Mouse (Mus musculus): ENCODE measurements around the gene Tmem222.

Gene Tmem222

DNA sequence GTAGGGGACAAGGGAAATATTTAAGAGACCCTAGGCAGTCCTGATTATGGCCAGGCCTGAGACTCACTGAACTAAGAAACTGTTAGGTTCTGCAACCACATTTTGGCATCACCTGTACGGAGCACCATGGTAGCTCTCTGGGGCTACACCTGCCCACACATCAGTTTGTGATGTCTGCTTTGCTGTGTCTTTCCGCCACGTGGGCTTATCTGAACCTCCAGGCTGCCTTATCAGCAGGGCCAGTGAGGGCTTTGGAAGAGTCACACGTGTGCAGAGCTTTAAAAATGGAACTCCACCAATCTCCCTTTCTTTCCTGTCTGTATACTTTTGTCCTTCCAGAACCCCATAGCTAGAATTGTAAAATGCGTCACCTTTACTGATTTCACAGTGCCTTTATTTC is 8.4 kb upstream of the Tmem222 start:
- in situ Hi-C loops (cut with MboI, MseI): no loop called here

DNA sequence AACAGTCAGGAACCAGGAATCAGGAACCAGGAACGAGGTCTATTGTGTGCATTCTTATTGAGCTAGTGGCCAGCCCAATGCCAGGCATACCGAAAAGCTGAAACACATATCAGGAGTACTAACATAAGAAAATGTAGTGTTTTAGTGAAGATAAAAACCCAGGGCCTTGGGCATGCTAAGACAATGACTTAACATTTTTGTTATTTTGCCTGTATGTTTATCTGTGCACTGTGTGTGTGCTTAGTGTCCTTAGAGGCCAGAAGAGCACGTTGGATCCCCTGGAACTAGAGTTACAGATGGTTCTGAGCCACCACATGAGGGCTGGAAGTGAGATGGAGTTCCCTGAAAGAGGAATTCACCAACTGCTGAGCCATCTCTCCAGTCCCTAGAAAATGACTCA is 7.7 kb upstream of the Tmem222 start:
- in situ Hi-C loops (cut with MboI, MseI): no loop called here

DNA sequence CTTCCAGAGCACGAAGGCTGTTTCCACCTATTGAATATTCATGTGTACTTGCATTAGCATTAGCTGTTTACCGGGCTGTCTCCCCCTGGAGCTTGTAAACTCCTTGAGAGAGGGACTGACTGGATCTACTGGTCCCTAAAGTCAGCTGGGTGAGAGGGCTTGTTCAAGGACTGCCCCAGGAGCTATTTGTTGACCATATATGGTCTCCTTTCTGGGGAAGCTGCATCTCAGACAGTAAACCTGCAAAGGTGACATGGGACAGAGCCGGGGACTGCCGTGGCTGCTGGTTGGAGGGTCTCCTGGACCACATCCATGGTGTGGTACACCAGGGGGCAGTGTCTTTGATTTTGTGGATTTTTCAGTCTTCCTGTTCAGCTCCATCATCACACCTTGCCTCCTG is 5.1 kb upstream of the Tmem222 start:
- in situ Hi-C loops (cut with MboI, MseI): no loop called here

DNA sequence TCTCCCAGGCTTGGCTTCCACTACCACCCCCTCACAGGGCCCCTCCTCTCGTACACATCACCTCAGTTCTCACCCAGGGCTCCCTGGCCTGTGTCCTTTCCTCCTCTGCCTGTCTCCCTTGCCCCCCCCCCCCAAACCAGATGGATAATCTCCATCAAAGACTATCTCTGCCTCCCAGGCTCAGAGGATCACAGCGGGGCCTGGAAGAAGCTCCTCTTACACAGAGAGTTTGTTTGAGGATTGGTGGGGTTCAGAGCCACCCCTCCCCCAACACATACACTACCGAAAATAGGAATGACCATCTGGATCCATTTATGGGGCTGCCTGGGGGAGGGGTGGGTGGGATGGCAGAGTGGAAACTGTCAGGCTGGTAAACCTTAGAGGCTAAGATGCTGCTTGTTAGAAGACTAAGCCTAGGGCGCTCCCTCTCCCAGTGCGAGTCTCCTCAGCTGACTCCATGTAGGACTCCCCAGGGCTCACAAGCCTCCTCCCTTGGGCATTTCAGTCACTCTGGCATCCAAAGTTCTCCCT is 4.4 kb upstream of the Tmem222 start:
- in situ Hi-C loops (cut with MboI, MseI): no loop called here

DNA sequence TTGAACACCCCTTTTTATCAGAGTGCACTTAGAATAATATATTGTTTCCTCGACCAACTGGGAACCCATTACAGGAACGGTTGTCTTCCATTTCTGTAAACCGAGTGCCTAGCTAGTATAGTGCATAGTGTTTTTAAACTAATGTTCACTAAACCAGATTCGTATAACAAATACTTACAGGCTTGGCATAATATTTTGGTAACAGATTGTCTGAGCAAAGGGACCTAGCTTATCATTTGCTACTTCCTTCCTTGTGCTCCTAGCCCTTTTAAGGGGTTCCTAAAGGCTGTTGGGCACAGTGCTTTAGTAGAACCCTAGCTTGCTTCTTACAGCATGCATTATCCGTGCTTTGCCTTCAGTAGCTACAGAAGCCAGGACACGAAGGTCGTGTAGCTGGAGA is 3.9 kb upstream of the Tmem222 start:
- in situ Hi-C loops (cut with MboI, MseI): no loop called here

DNA sequence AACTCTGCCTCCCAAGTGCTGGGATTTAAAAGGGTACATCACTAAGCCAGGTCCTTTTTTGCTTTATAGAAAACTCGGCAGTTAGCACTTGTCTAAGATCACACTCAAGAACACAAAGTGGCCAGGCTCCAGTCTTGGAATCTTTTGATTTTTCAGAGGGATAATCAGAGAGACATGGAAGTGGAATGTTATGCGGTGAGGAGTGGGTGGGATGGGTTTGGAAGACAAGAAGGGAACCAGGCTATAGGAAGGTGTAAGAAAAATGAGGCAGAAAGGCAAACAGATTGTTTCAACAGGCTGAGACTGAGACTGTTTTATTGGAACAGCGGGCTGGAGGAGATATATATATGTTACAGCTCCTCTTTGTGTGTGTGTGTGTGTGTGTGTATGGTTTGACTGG is 890 bp upstream of the Tmem222 start:
- in situ Hi-C loops (cut with MboI, MseI): no loop called here

DNA sequence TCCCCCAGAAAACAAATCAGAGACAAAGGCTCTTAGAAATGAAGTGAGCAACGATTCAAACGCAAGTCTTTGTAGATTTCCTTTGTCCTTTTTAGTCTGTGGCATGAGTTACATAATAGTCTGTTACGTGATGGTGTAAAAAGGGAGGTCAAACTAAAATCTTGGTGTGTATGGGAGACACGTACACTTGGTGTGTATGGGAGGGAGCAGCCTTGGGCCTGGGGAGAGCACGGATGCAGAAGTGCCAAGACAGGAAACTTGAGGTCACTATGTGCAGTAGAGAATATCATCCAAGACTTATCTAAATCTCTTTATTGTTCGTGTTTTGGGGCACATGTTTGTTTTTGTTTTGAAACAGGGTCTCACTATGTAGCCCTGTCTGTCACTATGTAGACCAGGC is 475 bp upstream of the Tmem222 start:
- in situ Hi-C loops (cut with MboI, MseI): no loop called here

DNA sequence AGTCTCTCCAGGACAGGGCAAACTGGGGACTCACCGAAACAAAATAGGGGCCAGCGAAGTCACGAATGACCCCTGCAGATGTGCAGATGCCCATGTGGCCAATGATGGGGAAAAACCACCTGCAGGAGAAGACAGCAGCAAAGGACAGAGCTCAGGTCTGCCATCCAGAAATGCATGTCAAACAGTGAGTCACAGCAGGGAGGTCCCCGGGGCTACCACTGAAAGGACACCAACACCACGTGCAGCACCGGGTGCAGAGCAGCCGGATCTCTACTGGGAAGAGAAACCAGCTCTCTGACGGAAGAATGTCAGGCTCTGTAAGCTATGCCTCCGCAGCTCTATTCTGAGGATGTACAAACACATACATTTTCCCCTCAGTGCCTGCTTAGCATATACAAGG is 6.7 kb downstream of the Tmem222 start:
- in situ Hi-C loops (cut with MboI, MseI): no loop called here

DNA sequence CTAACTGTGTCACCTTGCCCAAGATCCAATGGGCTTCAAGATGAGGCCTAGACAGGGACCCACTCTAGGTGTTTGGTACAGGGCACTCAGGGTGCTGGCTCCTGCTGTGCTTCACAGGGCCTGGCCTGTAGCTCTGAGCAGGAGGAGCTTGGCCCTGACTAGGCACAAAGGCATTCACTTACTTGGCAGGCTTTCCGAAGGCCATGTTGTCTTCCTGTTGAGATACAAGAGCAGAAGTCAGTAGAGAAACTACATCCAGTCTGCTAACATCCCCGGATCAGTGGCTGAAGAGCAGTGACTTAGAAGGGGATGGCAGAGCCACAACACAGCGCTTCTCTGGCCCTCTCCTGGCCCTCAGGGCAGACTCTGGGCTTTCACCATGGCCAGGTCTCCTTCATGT is 8.0 kb downstream of the Tmem222 start:
- in situ Hi-C loops (cut with MboI, MseI): no loop called here

DNA sequence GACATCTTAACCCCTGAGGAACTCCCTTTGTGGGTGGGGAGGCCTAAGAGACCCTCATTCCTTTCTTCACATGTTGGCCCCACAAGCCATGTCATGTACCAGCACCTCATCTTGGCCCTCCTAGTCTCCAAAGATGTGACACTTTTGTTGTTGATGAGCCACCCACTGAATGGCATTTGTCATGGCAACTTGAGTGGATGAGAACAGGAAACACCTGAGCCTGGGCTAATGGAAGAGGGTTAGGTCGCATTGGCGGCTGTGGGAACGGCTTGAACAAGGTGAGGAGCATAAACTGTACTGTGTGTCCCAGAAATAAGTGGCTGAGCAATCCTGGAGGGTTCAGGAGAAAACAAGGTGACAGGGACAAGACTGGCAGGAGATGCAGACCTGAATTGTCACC is 8.7 kb downstream of the Tmem222 start:
- in situ Hi-C loops (cut with MboI, MseI): no loop called here

DNA sequence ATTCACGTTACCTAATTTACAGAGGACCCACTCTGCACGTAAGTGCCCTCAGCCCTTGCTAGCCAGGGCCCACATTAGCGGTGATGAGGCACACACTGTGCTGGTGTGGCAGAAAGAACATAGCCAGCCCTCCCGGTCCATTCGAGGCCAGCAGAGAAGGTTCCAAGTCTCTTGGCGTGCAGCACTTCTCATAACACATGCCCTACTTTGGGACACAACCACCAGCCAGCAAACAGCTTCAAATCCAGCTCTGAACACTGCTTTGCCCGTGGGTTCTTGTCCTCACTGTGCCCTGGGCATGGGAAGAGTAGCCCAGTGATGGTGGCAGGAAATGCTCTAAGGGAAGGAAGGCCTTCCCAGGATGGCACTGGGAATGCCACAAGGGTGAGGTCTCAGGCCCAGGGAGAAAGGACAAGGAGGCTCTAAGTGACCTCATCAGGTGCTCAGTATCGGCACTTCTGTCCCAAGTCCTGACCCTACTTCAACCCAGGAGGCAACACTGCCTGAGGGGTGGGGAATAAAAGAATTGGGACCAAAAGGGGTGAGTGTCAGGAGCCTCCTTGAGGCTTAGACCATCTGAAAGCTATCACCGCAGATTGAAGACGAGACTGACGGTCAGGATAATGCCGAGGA is 11.2 kb downstream of the Tmem222 start:
- in situ Hi-C loops (cut with MboI, MseI): no loop called here

DNA sequence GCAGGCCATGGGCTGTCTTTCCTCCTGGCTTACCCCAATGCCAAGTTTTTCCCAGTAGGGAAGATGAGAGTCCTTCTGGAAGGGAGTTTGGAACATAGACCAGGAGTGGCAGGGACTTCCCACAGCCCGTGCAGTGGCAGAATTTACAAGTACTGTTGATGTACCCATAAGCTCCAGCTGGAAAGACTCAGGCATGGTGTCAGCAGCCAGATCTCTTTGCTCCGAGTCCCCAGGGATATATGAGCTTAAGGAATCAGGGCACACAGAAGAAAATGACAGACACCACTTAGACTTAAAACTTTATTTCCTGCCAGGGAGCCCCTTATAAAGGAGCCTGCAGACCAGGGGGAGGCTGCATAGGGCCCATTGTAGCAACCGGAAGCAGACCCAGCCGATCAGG is 11.8 kb downstream of the Tmem222 start:
- in situ Hi-C loops (cut with MboI, MseI): no loop called here

DNA sequence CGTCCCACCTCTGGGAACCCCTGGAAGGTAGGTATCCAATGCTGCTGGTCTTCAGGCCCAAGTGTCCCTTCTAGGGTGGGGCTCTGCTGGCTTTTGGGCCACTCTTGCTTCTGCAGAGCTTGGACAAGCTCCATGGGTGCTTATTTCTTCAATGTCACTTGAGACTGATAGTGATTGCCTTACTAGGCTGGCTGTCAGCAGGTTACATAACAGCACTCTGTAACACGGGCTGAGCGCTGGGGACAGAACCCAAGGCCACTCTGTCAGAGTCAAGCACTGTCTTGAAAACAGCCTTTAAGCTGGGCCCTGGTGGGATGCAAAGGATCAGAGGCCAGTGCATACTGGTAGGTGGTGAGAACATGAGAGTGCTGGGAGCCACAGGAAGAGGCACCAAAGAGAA is 12.3 kb downstream of the Tmem222 start:
- in situ Hi-C loops (cut with MboI, MseI): no loop called here

DNA sequence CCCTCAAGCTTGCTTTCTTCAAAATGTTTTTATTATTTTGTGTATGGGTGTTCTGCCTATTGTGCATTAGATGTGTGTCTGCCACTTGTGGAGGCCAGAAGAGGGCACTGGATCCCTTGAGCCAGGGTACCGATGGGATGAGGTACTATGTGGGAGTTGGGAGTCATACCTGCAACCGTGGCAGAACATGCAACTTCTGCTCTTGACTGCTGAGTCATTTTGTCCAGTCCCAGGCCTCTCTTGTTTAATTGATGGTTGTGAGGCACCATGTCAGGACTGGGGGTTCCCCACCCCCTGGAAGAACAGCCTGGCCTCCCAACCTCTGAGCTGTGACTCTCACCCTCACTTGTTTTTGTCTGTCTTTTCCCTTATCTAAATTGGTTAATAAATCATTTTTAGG is 13.0 kb downstream of the Tmem222 start:
- in situ Hi-C loops (cut with MboI, MseI): no loop called here

DNA sequence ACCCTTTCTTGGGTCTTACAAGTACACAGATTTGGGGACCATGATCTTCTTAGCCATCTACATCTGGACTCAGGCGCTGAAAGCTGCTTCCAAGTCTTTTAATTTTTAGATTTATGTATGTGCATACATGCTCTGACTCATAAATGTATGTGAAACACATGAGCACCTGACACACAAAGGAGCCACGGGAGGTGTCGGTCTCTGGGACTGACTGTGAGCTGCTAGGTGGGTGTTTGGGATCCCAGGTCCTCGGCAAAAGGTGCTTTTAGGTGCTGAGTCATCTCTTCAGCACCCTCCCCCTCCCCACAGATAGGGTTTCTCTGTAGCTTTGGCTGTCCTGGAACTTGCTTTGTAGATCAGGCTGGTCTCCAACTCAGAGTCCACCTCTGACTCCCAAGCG is 13.8 kb downstream of the Tmem222 start:
- in situ Hi-C loops (cut with MboI, MseI): no loop called here

DNA sequence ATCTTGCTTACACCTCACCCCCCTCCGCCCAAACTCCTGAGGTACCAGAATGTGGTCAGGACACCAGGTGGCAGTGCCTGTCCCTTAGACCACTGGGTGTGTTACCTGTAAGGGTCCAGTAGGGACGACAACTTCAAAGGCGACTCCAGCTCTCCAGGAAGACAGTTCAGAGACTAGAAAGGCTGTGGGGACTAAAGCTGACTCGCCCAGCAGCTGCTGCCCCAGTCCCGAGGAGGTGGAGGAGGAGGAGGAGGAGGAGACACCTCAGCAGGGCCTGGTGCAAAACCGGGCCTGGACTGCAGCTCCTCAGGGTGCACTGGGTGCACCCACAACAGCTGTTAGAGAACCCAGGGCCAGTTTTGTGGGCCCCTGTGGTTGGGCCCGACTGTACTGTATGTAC is 14.7 kb downstream of the Tmem222 start, which contains the start of gene Sytl1:
Sytl1 (minus strand) TSS at position 232 of the 400 bp plus-strand sequence.
- in situ Hi-C loops (cut with MboI, MseI): no loop called here

DNA sequence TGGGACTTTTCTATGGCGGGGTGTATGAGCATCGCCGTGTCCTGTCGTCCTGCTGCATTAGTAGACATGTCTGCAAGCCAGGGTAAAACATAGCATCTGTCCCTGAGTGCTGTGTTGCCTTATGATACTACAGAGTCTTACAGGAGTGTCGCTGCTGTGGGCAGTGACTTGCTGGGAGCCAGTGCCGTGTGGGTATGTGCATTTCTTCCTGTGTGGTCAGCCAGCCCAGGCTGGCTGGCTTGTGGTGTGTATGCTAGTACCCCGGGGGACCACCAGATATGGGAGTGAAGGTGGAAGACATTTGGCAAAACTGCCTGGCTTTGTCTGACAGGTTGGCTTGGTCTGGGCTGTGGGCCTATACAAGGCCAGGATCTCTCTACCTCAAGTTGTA is 15.2 kb downstream of the Tmem222 start:
- in situ Hi-C loops (cut with MboI, MseI): no loop called here

DNA sequence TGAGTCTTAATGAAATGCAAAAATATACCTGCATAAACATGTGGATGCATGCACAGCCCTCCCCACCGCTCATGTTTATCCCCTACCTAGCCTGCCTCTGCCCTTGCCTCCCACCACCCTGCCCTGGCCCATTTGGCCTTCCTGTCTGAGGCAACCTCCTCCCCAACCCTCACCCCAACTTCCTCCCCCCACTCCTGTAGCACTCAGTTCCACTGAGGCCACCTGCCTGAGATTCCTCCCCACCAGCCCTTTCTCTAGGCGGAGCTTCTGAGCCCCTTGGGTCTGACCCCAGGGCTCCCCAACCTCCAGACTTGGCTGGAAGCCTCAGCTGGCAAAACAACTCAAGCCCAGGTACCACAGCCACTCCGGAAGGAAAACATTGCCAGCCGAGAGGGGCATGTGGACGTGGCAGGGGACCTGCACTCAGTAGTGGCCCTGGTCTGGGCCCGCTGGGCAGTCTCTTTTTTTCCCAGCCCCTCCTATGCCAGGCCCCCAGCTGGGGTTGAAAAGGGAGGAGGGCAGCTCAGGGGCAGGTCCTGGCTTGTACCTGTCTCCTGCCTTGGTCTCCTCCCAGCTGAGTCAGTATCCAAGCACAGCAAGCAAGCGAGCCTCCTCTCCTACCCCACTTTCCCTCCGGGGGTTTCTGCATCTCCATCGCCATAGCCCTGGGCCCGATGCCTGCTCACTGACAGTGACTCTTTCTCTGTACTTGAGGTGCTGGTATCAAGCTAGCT is 15.8 kb downstream of the Tmem222 start:
- in situ Hi-C loops (cut with MboI, MseI): no loop called here

DNA sequence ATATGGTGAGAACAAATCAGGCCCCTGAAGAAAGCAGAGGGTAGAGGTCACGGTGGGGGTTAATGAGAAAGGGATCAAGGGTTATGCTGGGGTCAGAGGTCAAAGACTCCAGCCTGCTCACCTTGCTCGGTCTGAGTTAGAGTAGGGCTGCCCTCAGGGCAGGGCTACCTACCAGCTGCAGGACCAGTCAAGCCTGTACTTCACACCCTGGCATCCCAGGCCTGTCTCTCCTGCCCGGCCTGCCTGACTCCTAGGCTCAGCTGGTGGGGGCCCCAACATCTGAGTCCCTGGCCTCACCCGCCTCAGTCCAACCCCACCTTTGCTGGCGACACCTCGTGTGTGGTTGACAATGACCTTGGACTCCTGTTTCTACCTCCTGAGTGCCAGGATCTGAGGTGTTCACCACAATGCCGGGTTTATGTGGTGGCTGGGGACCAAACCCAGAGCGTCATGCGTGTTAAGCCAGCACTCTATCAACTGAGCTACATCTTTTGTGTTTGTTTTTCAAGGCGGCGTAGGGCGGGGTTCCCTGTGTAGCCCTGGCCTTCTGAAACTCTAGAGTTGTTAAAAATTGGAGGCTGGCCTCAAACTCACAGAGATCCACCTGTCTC is 19.7 kb downstream of the Tmem222 start:
- in situ Hi-C loops (cut with MboI, MseI): loop anchor here (5.0 kb wide), 1 partner anchor 39 kb away; no protein-coding TSS in a partner anchor

DNA sequence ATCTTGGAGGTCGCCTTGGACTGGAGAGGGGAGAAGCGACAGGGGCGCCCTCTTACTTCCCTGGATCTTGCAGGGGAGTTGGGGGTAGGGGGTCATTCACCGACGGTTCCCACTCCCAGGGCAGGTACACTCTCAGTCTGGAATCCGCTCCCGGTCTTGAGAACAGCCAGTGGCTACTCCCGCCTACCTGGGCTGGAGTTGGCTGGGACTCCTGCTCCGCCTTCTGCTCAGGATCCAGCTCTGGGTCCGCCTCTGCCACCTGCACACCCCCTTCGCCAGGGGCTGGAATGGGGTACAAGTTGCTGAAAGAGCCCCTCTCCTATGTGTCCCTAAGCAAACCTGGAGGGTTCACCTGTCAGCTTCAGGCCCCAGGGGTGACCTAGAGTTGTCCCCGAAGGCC is 20.4 kb downstream of the Tmem222 start:
- in situ Hi-C loops (cut with MboI, MseI): loop anchor here (5.0 kb wide), 1 partner anchor 40 kb away; no protein-coding TSS in a partner anchor

DNA sequence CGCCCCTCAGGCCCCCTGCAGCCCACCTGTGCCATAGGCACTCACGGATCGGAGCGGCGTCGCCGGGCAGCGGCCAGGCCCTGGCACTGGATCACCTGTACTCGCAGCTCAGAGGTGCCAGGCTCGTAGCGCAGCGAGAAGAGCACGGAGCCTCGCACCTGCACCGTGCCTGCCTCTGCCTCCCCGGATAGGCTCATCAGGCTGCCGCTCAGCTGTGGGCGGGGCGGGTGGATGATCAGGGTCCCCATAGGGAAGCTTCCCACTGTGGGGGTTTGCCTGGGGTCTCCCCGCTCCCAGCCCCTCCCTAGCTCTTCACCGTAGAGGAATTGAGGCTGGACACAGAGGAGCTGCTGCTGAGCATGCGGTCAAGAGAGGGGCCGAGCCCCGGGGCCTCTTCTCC is 20.8 kb downstream of the Tmem222 start:
- in situ Hi-C loops (cut with MboI, MseI): loop anchor here (5.0 kb wide), 1 partner anchor 40 kb away; no protein-coding TSS in a partner anchor

DNA sequence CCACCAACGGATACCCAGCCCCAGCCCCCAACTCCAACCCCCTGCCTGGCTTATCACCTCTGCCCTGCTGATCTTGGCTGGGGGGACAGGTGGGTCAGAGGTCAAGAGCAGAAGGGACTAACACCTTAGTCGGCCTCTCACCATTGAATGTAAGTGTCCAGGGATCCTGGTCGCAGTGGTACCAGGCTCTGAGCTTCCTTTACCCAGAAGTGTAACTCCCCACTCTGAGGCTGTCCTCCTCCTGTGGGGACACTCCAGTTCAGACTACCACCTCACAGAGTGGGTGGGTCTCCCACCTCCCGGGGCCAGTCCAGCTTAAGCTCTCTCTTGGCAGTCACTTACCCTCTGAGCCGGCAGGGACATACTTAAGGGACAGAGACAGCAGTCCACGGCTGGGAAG is 22.2 kb downstream of the Tmem222 start:
- in situ Hi-C loops (cut with MboI, MseI): loop anchor here (5.0 kb wide), 1 partner anchor 42 kb away; no protein-coding TSS in a partner anchor

DNA sequence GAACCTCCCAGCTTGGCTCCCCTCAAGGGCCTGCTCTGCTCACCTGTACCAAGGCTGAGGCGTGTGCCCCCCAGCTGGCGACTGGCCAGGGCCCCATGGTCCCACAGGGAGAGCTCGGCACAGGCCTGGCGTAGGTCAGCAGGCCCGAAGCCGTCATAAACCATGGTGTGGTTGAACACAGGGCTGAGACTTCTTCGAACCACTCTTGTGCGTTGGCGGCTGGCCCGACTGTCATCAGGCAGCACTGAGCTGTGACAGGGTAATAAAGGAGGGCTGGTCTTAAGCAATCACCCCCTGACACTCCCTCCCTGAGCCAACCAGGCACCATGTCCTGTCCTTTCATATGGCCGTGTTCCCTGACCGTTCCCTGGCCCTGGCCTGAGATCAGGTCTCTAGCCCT is 24.2 kb downstream of the Tmem222 start:
- in situ Hi-C loops (cut with MboI, MseI): no loop called here

Measured in regulatory T cell (primary cell).